Mouse (Mus musculus): ENCODE results near the gene Myh14.

GRCm38 (mm10) chr7:44601646-44602045 is 69.0 kb downstream of the Myh14 start:
- no peak for TF ChIP-seq POLR2A (IDR thresholded peaks at IDR 0.05; ENCODE audit: insufficient read depth, low read depth, low read length)
- TF ChIP-seq CTCF (IDR thresholded peaks at IDR 0.05; ENCODE audit: insufficient read depth, low read depth, low read length): no peak

Data from olfactory bulb, adult 2 months (tissue).